In genomic region chr3:61012550-61012949, GRCm38 (mm10) we compare ENCODE assay signal across 21 mouse cellular contexts. TPM values are rescaled to one million over a fixed set of nuclear protein-coding genes. Genes with fewer than 3 reads are reported as not detected.
DNase-seq lines count a peak whose midpoint lies in the region; ATAC-seq and TF ChIP-seq lines count a peak whose summit lies in the region.
"Had no signal": no experiment of that assay in that cellular context is flagged by ENCODE, and none has a peak within 500 bp of the region (broad histone marks: within the 10 kb centered on the region; RNA-seq: fewer than 3 reads in every experiment).

No protein-coding gene starts in this region.

- H3K4me2 ChIP-seq in intestine, embryonic 15.5 days (replicated peaks), result no peak overlapping the region
- 0 out of 2 replicates have a peak overlapping the region, but pooled peaks have one; percentile 9 for H3K4me2 ChIP-seq in intestine, postnatal 0 days (replicated peaks; ENCODE audit: low read depth)
- H3K4me2 ChIP-seq: embryonic facial prominence, embryonic 13.5 days; embryonic facial prominence, embryonic 15.5 days; forebrain, embryonic 12.5 days had no signal

- peak; percentile 67 for ATAC-seq in intestine, embryonic 15.5 days
- ATAC-seq in intestine, postnatal 0 days, result peak; percentile 64
- ATAC-seq: forebrain, embryonic 14.5 days; forebrain, embryonic 16.5 days had no signal

- TF ChIP-seq CTCF in intestine, postnatal 0 days (IDR thresholded peaks at IDR 0.05; ENCODE audit: low read depth), result no peak
- no peak for TF ChIP-seq CTCF in small intestine, adult 2 months (IDR thresholded peaks at IDR 0.05; ENCODE audit: extremely low read depth, insufficient read length, insufficient replicate concordance, low read depth, low read length)
- TF ChIP-seq CTCF in gastrocnemius, adult 2 months (IDR thresholded peaks at IDR 0.05), result no peak

- H3K27me3 ChIP-seq in intestine, embryonic 15.5 days (replicated peaks), result no peaks in the 10 kb centered on the region
- H3K27me3 ChIP-seq in intestine, postnatal 0 days (replicated peaks; ENCODE audit: control insufficient read depth, insufficient read depth, low read length), result no peaks in the 10 kb centered on the region
- no peaks in the 10 kb centered on the region for H3K27me3 ChIP-seq in small intestine, adult 2 months (ENCODE audit: control insufficient read depth, insufficient read depth, low read length)
- H3K27me3 ChIP-seq: embryonic facial prominence, embryonic 13.5 days; embryonic facial prominence, embryonic 15.5 days; forebrain, embryonic 12.5 days had no signal

- intact Hi-C loops in gastrocnemius, adult 2 months (cut with DNase I), result no loop called here

- no peak for DNase-seq in gastrocnemius, adult 2 months
- DNase-seq in c-Kit-positive CD71-positive TER-119-positive erythroid progenitor cells, embryonic 14.5 days (ENCODE audit: low spot score), result no peak
- no peak for DNase-seq in layer of hippocampus, adult 9-11 months
- DNase-seq: adrenal gland, adult 2 months; adrenal gland, postnatal 10 days; adrenal gland, postnatal 25 days; cerebellum, adult 11 months; cerebellum, adult 18-20 months; cerebellum, adult 9-10 months; cerebellum, postnatal 10 days; cerebellum, postnatal 25 days had no signal

- H3K4me1 ChIP-seq in intestine, embryonic 15.5 days (replicated peaks), result no peaks in the 10 kb centered on the region
- 0 out of 2 replicates have a peak, but pooled peaks cover 3% of the 10 kb centered on the region for H3K4me1 ChIP-seq in intestine, postnatal 0 days (replicated peaks; ENCODE audit: control insufficient read depth, insufficient read depth, low read length)
- peaks cover 5% of the 10 kb centered on the region; the same call in 1 of the 2 replicates for H3K4me1 ChIP-seq in small intestine, adult 2 months (ENCODE audit: control insufficient read depth, insufficient read depth, insufficient read length, low read length)
- H3K4me1 ChIP-seq: embryonic facial prominence, embryonic 15.5 days; forebrain, embryonic 12.5 days had no signal

- H3K4me3 ChIP-seq in intestine, embryonic 15.5 days (replicated peaks), result no peak overlapping the region
- no peak overlapping the region for H3K4me3 ChIP-seq in intestine, postnatal 0 days (ENCODE audit: low read depth, low read length)
- H3K4me3 ChIP-seq in small intestine, adult 2 months (ENCODE audit: low read depth, low read length), result no peak overlapping the region
- H3K4me3 ChIP-seq in gastrocnemius, adult 2 months, result no peak overlapping the region
- H3K4me3 ChIP-seq: embryonic facial prominence, embryonic 13.5 days; embryonic facial prominence, embryonic 15.5 days; erythroblast, embryonic 14.5 days; forebrain, embryonic 10.5 days; forebrain, embryonic 12.5 days had no signal

- H3K36me3 ChIP-seq in intestine, embryonic 15.5 days, result no peaks in the 10 kb centered on the region
- no peaks in the 10 kb centered on the region for H3K36me3 ChIP-seq in intestine, postnatal 0 days (ENCODE audit: control insufficient read depth, insufficient read depth)
- H3K36me3 ChIP-seq in small intestine, adult 2 months (ENCODE audit: control insufficient read depth, insufficient read depth, low read length), result peaks cover 3% of the 10 kb centered on the region; the same call in 1 of the 2 replicates
- H3K36me3 ChIP-seq: embryonic facial prominence, embryonic 13.5 days; embryonic facial prominence, embryonic 15.5 days; forebrain, embryonic 10.5 days; forebrain, embryonic 12.5 days had no signal

- no peak overlapping the region for H3K27ac ChIP-seq in intestine, embryonic 15.5 days
- peak overlapping the region; percentile 69 for H3K27ac ChIP-seq in intestine, postnatal 0 days (ENCODE audit: low read depth, low read length)
- H3K27ac ChIP-seq in small intestine, adult 2 months (ENCODE audit: insufficient read depth, low read depth, low read length), result peak overlapping the region; percentile 21; the same call in 1 of the 2 replicates
- H3K27ac ChIP-seq in gastrocnemius, adult 2 months, result no peak overlapping the region
- H3K27ac ChIP-seq: embryonic facial prominence, embryonic 13.5 days; embryonic facial prominence, embryonic 15.5 days; forebrain, embryonic 10.5 days; forebrain, embryonic 12.5 days had no signal

- TF ChIP-seq POLR2A in small intestine, adult 2 months (IDR thresholded peaks at IDR 0.05; ENCODE audit: low read depth, low read length), result no peak

- H3K9ac ChIP-seq in intestine, embryonic 15.5 days, result no peak overlapping the region
- no peak overlapping the region for H3K9ac ChIP-seq in intestine, postnatal 0 days (ENCODE audit: low read depth, low read length)
- H3K9ac ChIP-seq: embryonic facial prominence, embryonic 13.5 days; embryonic facial prominence, embryonic 15.5 days; forebrain, embryonic 12.5 days had no signal

- H3K9me3 ChIP-seq in intestine, embryonic 15.5 days, result no peaks in the 10 kb centered on the region
- H3K9me3 ChIP-seq in intestine, postnatal 0 days (ENCODE audit: control insufficient read depth), result no peaks in the 10 kb centered on the region
- H3K9me3 ChIP-seq: embryonic facial prominence, embryonic 13.5 days; embryonic facial prominence, embryonic 15.5 days; forebrain, embryonic 10.5 days; forebrain, embryonic 12.5 days had no signal

RNA-seq across cellular contexts. Expression of gene P2ry1, which starts 10.0 kb away (rescaled TPM):
- 13.8 and 15.7 TPM in 2 replicates for polyA plus RNA-seq in intestine, embryonic 15.5 days (2015; fragmentation: Nextera tagmentation; extraction: Ambion mirVana)
- polyA plus RNA-seq in intestine, postnatal 0 days (2015; fragmentation: Nextera tagmentation; extraction: Ambion mirVana), result 10.2 and 14.8 TPM in 2 replicates
- 10.8 and 21.1 TPM in 2 replicates for polyA plus RNA-seq in small intestine, adult 2 months (2012; rRNA removed)
- 10 to 100 TPM in 1 of 2 experiments, 1 to 10 TPM in 1; 8.2 to 19.4 TPM for total RNA-seq in gastrocnemius, adult 2 months (2021)

Comparison
In these comparisons a context has a peak if more than half of its experiments do, and no peak if none do; other contexts are left out.
1. H3K27ac ChIP-seq: peak in intestine, postnatal 0 days (single experiment) and small intestine, adult 2 months (single experiment); none in intestine, embryonic 15.5 days (single experiment) and gastrocnemius, adult 2 months (single experiment).